Mouse (Mus musculus) liver, embryonic 14.5 days (tissue): ENCODE data around the gene Pax3.

ENCODE experiments used
- CTCF ChIP-seq: IDR thresholded peaks from 2 replicates; pipeline ENCODE4 v1.5.1; 2016; ENCODE audit warnings: antibody characterized with exemption, low read depth, control low read depth
- EP300 ChIP-seq: IDR thresholded peaks from 2 replicates; pipeline ENCODE4 v1.6.1; 2016; ENCODE audit warnings: antibody characterized with exemption, low read depth

DNA sequence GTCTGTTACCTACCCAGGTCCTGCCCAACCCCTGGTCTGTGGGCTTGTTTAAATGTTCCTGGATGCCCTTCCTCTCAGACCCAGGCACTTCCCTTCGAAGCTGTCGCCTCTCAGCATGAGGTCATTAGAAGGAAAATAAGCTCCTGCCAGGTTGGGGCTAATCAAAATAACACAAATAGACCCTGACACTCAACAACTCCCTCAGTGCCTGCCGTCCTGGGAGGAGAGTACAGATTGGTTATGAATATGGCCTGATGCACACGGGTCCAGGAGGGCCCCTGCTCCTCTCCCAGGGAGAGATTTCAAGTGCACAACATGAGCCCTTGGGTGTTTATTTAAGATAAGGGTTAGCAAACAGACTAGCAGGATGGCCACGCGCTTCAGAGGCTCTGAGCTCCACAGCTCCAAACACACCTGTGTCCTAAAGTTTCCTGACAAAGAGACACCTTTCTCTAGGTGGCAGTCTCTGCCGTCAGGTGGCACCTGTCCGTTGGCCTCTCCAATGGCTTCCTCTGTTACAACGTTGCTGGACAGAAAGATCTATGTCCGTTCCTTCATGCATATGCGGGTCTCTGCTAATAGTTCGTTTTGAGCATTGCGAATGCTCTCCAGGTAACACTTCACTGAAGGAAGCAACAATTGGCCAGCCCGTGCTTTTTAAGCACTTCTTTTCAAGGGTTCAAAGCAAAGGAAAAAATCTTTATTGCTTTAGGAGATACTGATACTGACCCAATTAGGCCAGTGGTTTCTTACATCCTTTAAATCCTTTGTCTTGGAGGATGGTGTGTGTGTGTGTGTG, 56.2 kb downstream of the Pax3 start:
- no peak for TF ChIP-seq CTCF
- TF ChIP-seq EP300, result no peak
